Mouse (Mus musculus) ES-Bruce4 (cell line): ENCODE data around the gene Ngdn.

ENCODE experiments used
- CTCF ChIP-seq: IDR thresholded peaks from one replicate; pipeline ENCODE4 v1.8.1; 2011; ENCODE audit warnings: low read depth, low read length
- EP300 ChIP-seq: IDR thresholded peaks from 2 replicates; pipeline ENCODE4 v1.6.1; 2011; ENCODE audit warnings: low read depth, low read length; ENCODE audit not compliant: insufficient read depth

- TF ChIP-seq EP300 (no peak), CTCF (peak; percentile 51)
These were observed 9.0 kb downstream of the Ngdn start for GRCm38 (mm10) chr14:55024236-55024635.
